Mouse (Mus musculus): ENCODE measurements around the gene Bbs4.
"Not testable (repeated sequence)": the region's sequence is repeated elsewhere in the genome, so short reads cannot be mapped to it uniquely, and the experiment has no call there.

Bbs4 gene

DNA sequence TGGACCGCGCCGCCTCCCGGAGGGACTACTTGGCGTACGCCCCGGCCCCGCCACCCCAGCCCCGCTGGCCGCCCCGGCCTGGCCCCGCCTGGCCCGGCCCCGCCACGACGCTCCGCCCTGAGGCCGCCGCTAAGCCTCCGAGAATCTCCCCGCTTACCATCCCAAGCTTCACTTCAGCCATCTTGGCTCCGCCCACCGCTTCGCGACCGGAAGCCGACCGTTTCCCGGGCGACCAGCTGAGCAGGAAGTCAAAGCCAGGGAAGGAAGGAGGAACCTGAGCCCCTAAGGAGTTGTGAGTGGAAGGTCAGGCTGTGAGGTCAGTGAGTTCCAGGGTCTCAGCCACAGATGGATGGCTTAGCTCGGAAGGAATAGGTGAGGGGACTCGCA lies at the start of gene Bbs4:
Gene Bbs4, minus strand, starts transcription at position 256 of the 387 bp plus-strand sequence.
- in situ Hi-C loops (cut with MboI, MseI): no loop called here

GRCm38 (mm10) chr9:59389086-59389485 lies 35.8 kb upstream of the Bbs4 start:
- in situ Hi-C loops (cut with MboI, MseI): no loop called here

- in situ Hi-C loops (cut with MboI, MseI): no loop called here
Measured at GRCm38 (mm10) chr9:59388311-59388710, 35.0 kb upstream of the Bbs4 start.

DNA sequence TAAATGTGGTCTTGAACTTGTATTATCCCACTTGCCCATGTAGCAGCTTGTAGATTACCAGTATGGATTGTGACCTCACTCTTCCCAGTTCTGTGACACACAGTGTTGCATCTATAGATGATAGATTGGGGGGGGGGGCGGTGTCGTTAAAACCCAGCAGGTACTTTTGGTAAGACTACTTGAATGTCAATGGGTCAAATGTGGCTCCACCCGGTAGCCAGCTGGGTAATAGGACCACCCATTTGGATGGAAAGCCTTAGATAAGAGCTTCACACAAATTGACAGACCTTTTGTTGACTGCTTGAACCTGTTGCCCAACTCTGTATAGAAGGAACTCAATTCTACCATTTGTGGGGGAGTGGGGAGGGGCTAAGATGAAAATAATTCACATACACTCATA lies 34.2 kb upstream of the Bbs4 start:
- in situ Hi-C loops (cut with MboI, MseI): no loop called here

DNA sequence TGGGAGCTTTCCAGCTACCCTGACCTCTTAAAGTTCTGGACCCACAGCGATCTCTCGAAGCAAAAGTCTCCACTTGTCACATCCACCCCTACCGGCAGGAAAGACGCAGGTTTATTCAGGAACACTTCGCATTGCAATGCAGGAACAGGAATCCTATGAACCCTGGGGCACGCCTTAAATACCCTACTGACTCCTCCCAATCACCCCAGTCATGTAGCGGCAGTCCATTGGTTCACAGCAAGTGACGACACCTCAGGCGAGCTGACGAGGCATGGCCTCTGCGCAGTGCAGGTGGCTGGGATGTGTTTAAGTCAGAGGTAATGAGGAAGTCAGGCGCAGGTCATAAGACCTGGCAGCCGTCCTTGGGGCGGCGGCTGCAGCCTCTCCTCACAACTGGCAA lies 22.3 kb upstream of the Bbs4 start:
- in situ Hi-C loops (cut with MboI, MseI): no loop called here

GRCm38 (mm10) chr9:59369646-59370045 lies 16.3 kb upstream of the Bbs4 start:
- in situ Hi-C loops (cut with MboI, MseI): no loop called here

DNA sequence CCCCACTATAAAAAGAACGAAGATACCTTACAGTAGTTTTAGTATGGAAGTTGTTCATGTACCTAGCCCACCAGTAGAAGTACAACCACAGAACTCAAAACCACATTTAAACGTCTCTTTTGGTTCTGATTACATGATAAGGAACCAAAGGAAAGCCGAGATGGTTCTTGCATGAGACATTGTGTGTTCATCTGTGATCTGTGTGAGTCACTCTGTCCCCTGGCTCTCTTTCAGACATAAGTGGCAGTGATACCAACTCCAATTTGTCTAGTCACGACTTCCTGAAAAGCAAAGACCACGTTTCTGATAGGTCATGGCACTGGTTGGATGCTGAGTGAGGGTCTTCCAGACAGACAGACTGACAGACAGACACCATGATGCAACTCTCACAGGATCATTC lies 15.9 kb upstream of the Bbs4 start:
- in situ Hi-C loops (cut with MboI, MseI): no loop called here

DNA sequence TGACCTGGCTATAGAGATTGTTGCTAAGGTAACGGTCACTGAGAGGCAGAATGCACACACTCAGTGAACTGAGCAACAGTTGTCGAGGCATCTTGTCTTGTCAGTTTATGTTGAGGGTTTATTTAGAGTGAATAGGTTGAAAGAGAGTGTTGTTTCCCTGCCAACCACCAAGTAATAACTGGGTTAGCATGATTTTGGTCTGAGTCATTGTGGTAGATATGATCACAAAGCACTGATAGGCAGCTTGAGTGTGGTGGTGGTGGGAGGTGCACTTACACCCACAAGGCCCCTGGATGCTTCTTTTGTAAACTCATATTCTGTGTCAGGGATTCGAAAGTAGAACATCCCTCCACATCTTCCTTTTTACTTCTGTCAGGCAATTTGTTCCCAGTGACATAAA lies 7.2 kb upstream of the Bbs4 start:
- in situ Hi-C loops (cut with MboI, MseI): not testable (repeated sequence)

GRCm38 (mm10) chr9:59358041-59358440 lies 4.7 kb upstream of the Bbs4 start:
- in situ Hi-C loops (cut with MboI, MseI): not testable (repeated sequence)

- in situ Hi-C loops (cut with MboI, MseI): no loop called here
Measured at GRCm38 (mm10) chr9:59352586-59353252, 589 bp downstream of the Bbs4 start.

- in situ Hi-C loops (cut with MboI, MseI): no loop called here
Measured at GRCm38 (mm10) chr9:59346176-59346575, 7.1 kb downstream of the Bbs4 start.

- in situ Hi-C loops (cut with MboI, MseI): loop anchor here (5.0 kb wide), 1 partner anchor 67 kb away; no protein-coding TSS in a partner anchor
Measured at GRCm38 (mm10) chr9:59340002-59340401, 13.3 kb downstream of the Bbs4 start.

GRCm38 (mm10) chr9:59339107-59339506 lies 14.2 kb downstream of the Bbs4 start:
- in situ Hi-C loops (cut with MboI, MseI): no loop called here

DNA sequence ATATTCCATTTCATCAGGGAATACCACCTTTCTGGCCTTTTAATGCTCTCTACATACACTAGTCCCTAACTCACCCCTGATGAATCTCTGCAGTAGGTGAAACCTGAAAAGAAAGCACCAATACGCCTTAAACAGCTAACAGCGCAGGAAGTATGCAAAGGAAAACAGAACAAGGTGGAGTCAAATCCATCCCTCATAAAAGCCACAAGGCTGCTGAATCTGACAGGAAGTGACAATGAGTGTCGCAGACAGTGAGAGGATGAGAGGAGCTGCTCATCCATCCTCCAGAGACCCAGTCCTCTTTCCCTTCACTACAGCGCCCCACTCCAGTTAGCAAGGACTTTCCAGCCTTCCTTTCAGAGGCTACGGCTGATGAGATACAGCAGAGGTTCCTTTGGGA lies 14.9 kb downstream of the Bbs4 start:
- in situ Hi-C loops (cut with MboI, MseI): no loop called here

GRCm38 (mm10) chr9:59337889-59338288 lies 15.4 kb downstream of the Bbs4 start:
- in situ Hi-C loops (cut with MboI, MseI): no loop called here

DNA sequence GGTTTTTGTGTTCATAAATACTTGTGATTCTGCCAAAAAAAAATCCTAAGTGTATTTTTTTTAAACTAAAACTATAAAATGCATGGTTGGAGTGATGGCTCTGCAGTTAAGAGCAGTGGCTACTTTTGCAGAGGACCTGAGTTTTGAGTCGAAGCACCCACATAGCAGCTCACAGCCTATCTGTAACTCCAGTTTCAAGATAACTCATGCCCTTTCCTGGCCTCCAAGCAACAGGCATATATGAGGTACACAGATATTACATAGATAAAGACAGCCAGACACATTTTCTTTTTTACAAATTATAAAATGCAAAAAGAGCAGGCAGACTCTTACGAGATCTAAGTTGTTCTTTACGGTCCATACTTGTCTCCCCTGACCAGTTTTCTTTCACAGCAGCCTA lies 16.8 kb downstream of the Bbs4 start:
- in situ Hi-C loops (cut with MboI, MseI): no loop called here

DNA sequence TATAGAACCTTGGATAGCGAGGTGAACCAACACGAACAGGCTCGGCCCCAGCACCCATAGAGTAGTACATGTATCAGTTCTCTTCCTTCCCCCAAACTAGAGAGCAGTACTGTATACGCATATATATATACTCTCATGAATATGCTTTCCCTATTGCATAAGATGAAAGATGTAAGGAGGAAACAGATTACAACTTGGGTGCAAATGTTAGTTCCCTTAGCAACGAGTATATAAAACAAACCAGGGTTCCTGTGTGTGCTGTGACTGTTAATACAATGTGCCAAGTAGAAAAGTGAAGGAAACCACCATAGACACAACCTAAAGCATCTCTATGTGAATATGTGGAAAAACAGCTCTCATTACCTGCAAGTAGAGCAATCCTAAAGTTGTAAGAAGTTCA lies 23.3 kb downstream of the Bbs4 start:
- in situ Hi-C loops (cut with MboI, MseI): no loop called here

DNA sequence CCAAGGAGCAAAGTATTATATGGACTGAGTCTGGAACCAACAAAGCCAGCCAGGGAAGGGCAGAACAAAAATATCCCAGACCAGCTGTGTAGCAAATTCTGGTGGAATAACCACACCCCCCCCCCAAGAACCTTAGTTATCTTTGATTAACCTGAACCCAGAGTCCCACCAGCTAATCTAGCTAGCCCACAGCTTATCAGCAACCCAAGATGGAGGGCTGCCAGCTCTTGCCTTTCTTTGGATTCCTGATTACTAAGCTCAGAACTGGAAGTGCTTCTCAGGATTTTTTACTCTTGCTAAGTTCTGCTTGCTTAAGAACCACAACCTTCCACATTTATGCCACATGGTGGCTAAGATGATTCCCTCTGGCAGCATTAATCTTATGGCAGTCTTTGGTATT lies 29.0 kb downstream of the Bbs4 start:
- in situ Hi-C loops (cut with MboI, MseI): no loop called here

DNA sequence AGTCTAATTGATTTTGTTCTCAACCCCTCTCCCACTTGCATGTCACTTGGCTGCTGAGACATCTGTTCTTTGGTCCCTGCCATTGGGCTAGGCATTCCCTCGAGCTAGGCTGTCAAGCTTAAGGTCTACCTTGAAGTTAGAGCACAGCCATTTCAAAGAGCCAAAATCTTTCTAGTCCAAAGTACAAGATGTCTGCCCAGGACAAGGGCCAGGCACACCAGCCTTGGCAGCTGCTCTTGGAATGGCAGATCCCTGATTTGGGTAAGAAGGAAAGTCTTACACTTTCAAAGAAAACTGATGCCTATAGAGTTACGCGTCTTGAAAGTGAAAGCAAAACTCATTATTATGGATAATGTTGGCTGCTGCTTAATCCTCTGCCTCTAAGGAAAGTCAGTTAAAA lies 37.1 kb downstream of the Bbs4 start:
- in situ Hi-C loops (cut with MboI, MseI): no loop called here

DNA sequence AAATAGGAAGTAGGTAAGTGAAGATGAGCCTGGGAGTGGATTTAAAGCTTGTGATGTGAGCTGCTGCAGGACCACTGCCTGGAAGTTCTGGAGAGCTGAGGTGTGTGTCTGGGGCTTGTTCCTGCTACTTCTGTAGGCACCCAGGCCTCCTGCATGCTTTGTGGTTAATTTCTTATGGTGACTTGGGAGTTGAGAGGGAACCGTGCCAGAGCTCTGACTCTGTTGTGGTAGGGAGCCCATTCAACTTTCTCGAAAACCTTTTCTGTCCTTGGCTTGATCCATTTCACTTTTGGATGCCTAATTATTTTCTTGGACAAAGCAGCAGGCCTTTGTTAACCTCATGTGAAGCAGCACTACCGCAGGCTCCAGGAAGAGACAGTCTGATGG lies 42.0 kb downstream of the Bbs4 start:
- in situ Hi-C loops (cut with MboI, MseI): no loop called here

- in situ Hi-C loops (cut with MboI, MseI): no loop called here
Measured at GRCm38 (mm10) chr9:59310582-59311283, 42.6 kb downstream of the Bbs4 start.

DNA sequence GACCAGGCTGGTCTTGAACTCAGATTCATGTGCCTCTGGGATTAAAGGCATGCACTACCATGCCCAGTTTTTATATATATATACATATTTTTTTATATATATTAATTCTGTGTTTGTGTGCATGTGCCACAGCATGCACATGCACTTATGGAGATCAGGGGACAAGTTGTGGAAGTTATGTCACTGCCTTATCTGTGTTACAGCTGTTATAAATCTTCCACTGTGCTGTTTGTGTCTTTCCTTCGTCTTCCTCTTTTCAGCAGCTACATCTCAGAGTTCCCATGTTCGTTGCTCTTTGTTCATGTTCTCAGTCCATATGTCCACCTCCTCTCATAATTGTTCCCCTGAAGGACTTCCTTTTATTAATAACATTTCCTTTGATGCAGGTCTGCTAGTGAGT lies 45.4 kb downstream of the Bbs4 start:
- in situ Hi-C loops (cut with MboI, MseI): no loop called here

- in situ Hi-C loops (cut with MboI, MseI): loop anchor here (25.0 kb wide), 1 partner anchor 734 kb away; the partner anchor contains the start of gene Cd276
Measured at GRCm38 (mm10) chr9:59296419-59296818, 56.9 kb downstream of the Bbs4 start.
